Mouse (Mus musculus): ENCODE results near the gene Wwp2.
A peak's percentile ranks its signal among the peaks of the same experiment; 100 is the strongest.

- no peak for TF ChIP-seq POLR2AphosphoS2 (IDR thresholded peaks at IDR 0.05; ENCODE audit: insufficient read length, low read depth)
- no peak for TF ChIP-seq MAX (IDR thresholded peaks at IDR 0.05; ENCODE audit: low read depth)
- TF ChIP-seq POLR2A (IDR thresholded peaks at IDR 0.05; ENCODE audit: insufficient read length, low read depth), result no peak
- TF ChIP-seq USF1 (IDR thresholded peaks at IDR 0.05; ENCODE audit: low read depth), result no peak
- no peak for TF ChIP-seq TCF3 (IDR thresholded peaks at IDR 0.05; ENCODE audit: insufficient read length, low read depth)
- no peak for TF ChIP-seq E2F4 (IDR thresholded peaks at IDR 0.05; ENCODE audit: insufficient read depth)
- no peak for TF ChIP-seq REST (IDR thresholded peaks at IDR 0.05; ENCODE audit: insufficient read depth, insufficient read length)
- TF ChIP-seq CEBPB (IDR thresholded peaks at IDR 0.05; ENCODE audit: insufficient read depth, poor library complexity, severe bottlenecking), result peak; percentile 69; the same call in 1 of the 2 replicates
- no peak for TF ChIP-seq TCF12 (IDR thresholded peaks at IDR 0.05; ENCODE audit: insufficient read depth, poor library complexity, severe bottlenecking)
- no peak for TF ChIP-seq MYOG (IDR thresholded peaks at IDR 0.05; ENCODE audit: control insufficient read depth in 1 of 3, insufficient read depth in 1 of 3, insufficient read length in 2 of 3, low read depth in 2 of 3)
- TF ChIP-seq MYOD1 (IDR thresholded peaks at IDR 0.05; ENCODE audit: control insufficient read depth in 1 of 3, insufficient read length in 2 of 3, low read depth in 2 of 3), result no peak
Observed at GRCm38 (mm10) chr8:107502407-107502806, 66.2 kb downstream of the Wwp2 start.

All from myocyte (in vitro differentiated cells).